Mouse (Mus musculus): ENCODE results near the gene Adap1.
A peak's percentile ranks its signal among the peaks of the same experiment; 100 is the strongest.
"Not testable (repeated sequence)": the region's sequence is repeated elsewhere in the genome, so short reads cannot be mapped to it uniquely, and the experiment has no call there.

The Adap1 gene

GRCm38 (mm10) chr5:139349713-139350112, 24.3 kb upstream of the Adap1 start:
- no peak for DNase-seq

- no peak for DNase-seq
These were observed 21.8 kb upstream of the Adap1 start for GRCm38 (mm10) chr5:139347225-139347624.

- DNase-seq = no peak
These were observed 19.9 kb upstream of the Adap1 start for GRCm38 (mm10) chr5:139345364-139345714.

- DNase-seq = peak; percentile 97
These were observed 19.4 kb upstream of the Adap1 start for GRCm38 (mm10) chr5:139344687-139345363.

- peak; percentile 90 for DNase-seq
These were observed 18.7 kb upstream of the Adap1 start for GRCm38 (mm10) chr5:139344021-139344686.

- DNase-seq = no peak
These were observed 13.5 kb upstream of the Adap1 start for GRCm38 (mm10) chr5:139338891-139339290.

GRCm38 (mm10) chr5:139338403-139338802, 13.0 kb upstream of the Adap1 start:
- no peak for DNase-seq

GRCm38 (mm10) chr5:139337826-139338370, 12.5 kb upstream of the Adap1 start:
- no peak for DNase-seq

GRCm38 (mm10) chr5:139335634-139336033, 10.2 kb upstream of the Adap1 start:
- no peak for DNase-seq

- DNase-seq = not testable (repeated sequence)
These were observed 9.0 kb upstream of the Adap1 start for GRCm38 (mm10) chr5:139334394-139334793.

- no peak for DNase-seq
These were observed 8.0 kb upstream of the Adap1 start for GRCm38 (mm10) chr5:139333301-139334013.

GRCm38 (mm10) chr5:139332590-139333272, 7.3 kb upstream of the Adap1 start:
- DNase-seq = no peak

- DNase-seq = peak; percentile 80
These were observed 6.3 kb upstream of the Adap1 start for GRCm38 (mm10) chr5:139331742-139332141.

- DNase-seq = no peak
These were observed 5.3 kb upstream of the Adap1 start for GRCm38 (mm10) chr5:139330766-139331165.

GRCm38 (mm10) chr5:139327634-139328020, 2.2 kb upstream of the Adap1 start:
- no peak for DNase-seq

- DNase-seq = no peak
These were observed 1.7 kb upstream of the Adap1 start for GRCm38 (mm10) chr5:139326986-139327633.

GRCm38 (mm10) chr5:139326111-139326696, 782 bp upstream of the Adap1 start:
- no peak for DNase-seq

GRCm38 (mm10) chr5:139324691-139325394, 579 bp downstream of the Adap1 start:
- DNase-seq = no peak

GRCm38 (mm10) chr5:139324045-139324491, 1.4 kb downstream of the Adap1 start:
- DNase-seq = no peak

GRCm38 (mm10) chr5:139323260-139323924, 2.0 kb downstream of the Adap1 start:
- DNase-seq = no peak

GRCm38 (mm10) chr5:139321331-139321730, 4.1 kb downstream of the Adap1 start:
- DNase-seq = no peak

Measured in embryo, embryonic 11 days (tissue).